Mouse (Mus musculus) left cerebral cortex, adult 9 months (tissue): ENCODE measurements at regions not wholly inside any gene's neighbourhood (a gene's known extent, or its start where the extent isn't known, plus 50 kb on each side); places are given as distances from the start of the nearest gene placed in this dataset.

Source experiments
- DNase-seq, 2 experiments: peaks; one replicate each; pipeline ENCODE4 v3.0.0; 2022; ENCODE audit warnings: low spot score in 2 of 2

GRCm38 (mm10) chr13:5769283-5770260 lies 91.7 kb upstream of the Klf6 start:
- DNase-seq = no peak

- no peak for DNase-seq
Measured at GRCm38 (mm10) chr13:5773811-5774210, 87.5 kb upstream of the Klf6 start.

GRCm38 (mm10) chr13:5778443-5779171 lies 82.7 kb upstream of the Klf6 start:
- DNase-seq = no peak

GRCm38 (mm10) chr13:5779410-5779809 lies 81.9 kb upstream of the Klf6 start:
- no peak for DNase-seq

GRCm38 (mm10) chr13:5782540-5782939 lies 78.7 kb upstream of the Klf6 start:
- DNase-seq = no peak

- DNase-seq = no peak
Measured at GRCm38 (mm10) chr13:5787114-5787513, 74.2 kb upstream of the Klf6 start.

GRCm38 (mm10) chr13:5789302-5789701 lies 72.0 kb upstream of the Klf6 start:
- DNase-seq = no peak

- DNase-seq = no peak
Measured at GRCm38 (mm10) chr13:5802079-5802478, 59.2 kb upstream of the Klf6 start.

- no peak for DNase-seq
Measured at GRCm38 (mm10) chr13:5802826-5803225, 58.5 kb upstream of the Klf6 start.

GRCm38 (mm10) chr13:5803540-5804380 lies 57.5 kb upstream of the Klf6 start:
- DNase-seq = peak in 1 of 2 experiments; percentile 16

- no peak for DNase-seq
Measured at GRCm38 (mm10) chr13:5804381-5804941, 56.8 kb upstream of the Klf6 start.

- no peak for DNase-seq
Measured at GRCm38 (mm10) chr13:5808380-5808779, 52.9 kb upstream of the Klf6 start.
